Mouse (Mus musculus): Measurements from ENCODE around the gene Fam78b. TPM values are rescaled to one million over a fixed set of nuclear protein-coding genes. Genes with fewer than 3 reads are reported as not detected.

The Fam78b gene
- total and polyA plus RNA-seq, 2 experiments from 2014 or later, result 8.2 to 20.2 TPM

GRCm38 (mm10) chr1:167042558-167042957 is 41.3 kb downstream of the Fam78b start:
- Histone ChIP-seq H3K27ac (ENCODE audit: low read depth, low read length) (no peak overlapping the region), H3K36me3 (ENCODE audit: insufficient read depth, low read length) (no peaks in the 10 kb centered on the region), H3K4me1 (ENCODE audit: insufficient read depth, low read length) (peaks cover 6% of the 10 kb centered on the region; the same call in 1 of the 2 replicates), H3K9ac (replicated peaks; ENCODE audit: low read length, poor library complexity, severe bottlenecking) (no peak overlapping the region), H3K27me3 (ENCODE audit: insufficient read depth, low read length) (no peaks in the 10 kb centered on the region), H3K4me3 (ENCODE audit: low read depth, low read length) (no peak overlapping the region), H3K9me3 (ENCODE audit: low read length) (no peaks in the 10 kb centered on the region), H3K4me2 (ENCODE audit: low read depth, low read length, poor library complexity, severe bottlenecking) (no peak overlapping the region)
- no peak for ATAC-seq (ENCODE audit: low FRiP score)
- DNase-seq (ENCODE audit: low spot score), result no peak
- TF ChIP-seq CTCF (IDR thresholded peaks at IDR 0.05), result no peak
- 89% methylated on average over 6 of the region's 6 CpGs for WGBS

GRCm38 (mm10) chr1:167046169-167046927 is 45.1 kb downstream of the Fam78b start:
- Histone ChIP-seq H3K4me2 (ENCODE audit: low read depth, low read length, poor library complexity, severe bottlenecking) (no peak overlapping the region), H3K27ac (ENCODE audit: low read depth, low read length) (0 out of 2 replicates have a peak overlapping the region, but pooled peaks have one; percentile 32)

DNA sequence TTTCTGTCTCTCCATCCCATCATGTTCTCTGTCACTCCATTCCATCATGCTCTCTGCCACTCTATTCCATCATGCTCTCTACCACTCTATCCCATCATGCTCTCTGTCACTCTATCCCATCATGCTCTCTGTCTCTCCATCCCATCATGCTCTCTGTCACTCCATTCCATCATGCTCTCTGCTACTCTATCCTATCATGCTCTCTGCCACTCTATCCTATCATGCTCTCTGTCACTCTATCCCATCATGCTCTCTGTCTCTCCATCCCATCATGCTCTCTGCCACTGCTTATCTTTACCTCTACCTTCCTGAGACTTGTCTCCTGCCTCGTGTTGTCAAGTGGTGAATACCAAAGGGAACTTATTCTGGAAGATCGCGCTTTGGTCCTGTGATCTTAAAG is 49.6 kb downstream of the Fam78b start:
- no peak for DNase-seq (ENCODE audit: low spot score)
- H3K9ac ChIP-seq (replicated peaks; ENCODE audit: low read length, poor library complexity, severe bottlenecking), result no peak overlapping the region
- H3K4me2 ChIP-seq (ENCODE audit: low read depth, low read length, poor library complexity, severe bottlenecking), result no peak overlapping the region
- H3K4me1 ChIP-seq (ENCODE audit: insufficient read depth, low read length), result no peaks in the 10 kb centered on the region; the same call in 1 of the 2 replicates
- no peak for ATAC-seq (ENCODE audit: low FRiP score)
- no peaks in the 10 kb centered on the region for H3K27me3 ChIP-seq (ENCODE audit: insufficient read depth, low read length)
- no peak overlapping the region for H3K27ac ChIP-seq (ENCODE audit: low read depth, low read length)
- 84% methylated on average over 3 of the region's 3 CpGs for WGBS
- no peaks in the 10 kb centered on the region for H3K36me3 ChIP-seq (ENCODE audit: insufficient read depth, low read length)
- no peak for TF ChIP-seq CTCF (IDR thresholded peaks at IDR 0.05)
- H3K4me3 ChIP-seq (ENCODE audit: low read depth, low read length), result no peak overlapping the region
- H3K9me3 ChIP-seq (ENCODE audit: low read length), result no peaks in the 10 kb centered on the region

More at GRCm38 (mm10) chr1:167046169-167046927, 45.1 kb downstream of the Fam78b start:
- no peak for ATAC-seq (ENCODE audit: low FRiP score)
- Histone ChIP-seq H3K4me1 (ENCODE audit: insufficient read depth, low read length) (no peaks in the 10 kb centered on the region; the same call in 1 of the 2 replicates), H3K4me3 (ENCODE audit: low read depth, low read length) (no peak overlapping the region), H3K36me3 (ENCODE audit: insufficient read depth, low read length) (no peaks in the 10 kb centered on the region), H3K9ac (replicated peaks; ENCODE audit: low read length, poor library complexity, severe bottlenecking) (no peak overlapping the region), H3K27me3 (ENCODE audit: insufficient read depth, low read length) (no peaks in the 10 kb centered on the region), H3K9me3 (ENCODE audit: low read length) (no peaks in the 10 kb centered on the region)
- no peak for DNase-seq (ENCODE audit: low spot score)
- 46% methylated on average over 10 of the region's 10 CpGs for WGBS
- no peak for TF ChIP-seq CTCF (IDR thresholded peaks at IDR 0.05)

DNA sequence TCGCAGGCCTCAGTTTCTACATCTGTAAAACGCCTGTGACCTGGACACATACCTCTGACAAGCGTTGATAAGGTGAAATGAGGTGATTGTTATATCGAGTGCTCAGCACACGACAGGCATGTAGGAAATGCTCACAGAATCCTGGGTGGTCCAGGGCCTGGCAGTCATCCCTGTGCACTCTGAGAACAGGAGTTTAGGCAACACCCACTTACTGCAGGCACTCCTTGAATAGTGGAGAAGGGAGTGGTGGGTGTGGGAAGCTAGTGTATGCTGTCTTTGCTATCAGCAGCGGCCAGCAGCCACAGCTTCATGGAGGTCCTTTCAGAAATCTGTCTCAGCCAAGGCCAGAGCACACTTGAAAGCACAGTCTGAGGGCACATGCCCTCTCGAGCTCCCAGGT is 52.8 kb downstream of the Fam78b start:
- Histone ChIP-seq H3K4me3 (ENCODE audit: low read depth, low read length) (no peak overlapping the region), H3K27me3 (ENCODE audit: insufficient read depth, low read length) (no peaks in the 10 kb centered on the region), H3K4me2 (ENCODE audit: low read depth, low read length, poor library complexity, severe bottlenecking) (no peak overlapping the region), H3K36me3 (ENCODE audit: insufficient read depth, low read length) (no peaks in the 10 kb centered on the region), H3K9me3 (ENCODE audit: low read length) (no peaks in the 10 kb centered on the region), H3K4me1 (ENCODE audit: insufficient read depth, low read length) (no peaks in the 10 kb centered on the region), H3K27ac (ENCODE audit: low read depth, low read length) (no peak overlapping the region), H3K9ac (replicated peaks; ENCODE audit: low read length, poor library complexity, severe bottlenecking) (no peak overlapping the region)
- 85% methylated on average over 7 of the region's 7 CpGs for WGBS
- no peak for TF ChIP-seq CTCF (IDR thresholded peaks at IDR 0.05)
- DNase-seq (ENCODE audit: low spot score), result no peak
- no peak for ATAC-seq (ENCODE audit: low FRiP score)

- Histone ChIP-seq H3K4me1 (ENCODE audit: insufficient read depth, low read length) (no peaks in the 10 kb centered on the region), H3K4me3 (ENCODE audit: low read depth, low read length) (no peak overlapping the region), H3K9ac (replicated peaks; ENCODE audit: low read length, poor library complexity, severe bottlenecking) (no peak overlapping the region), H3K9me3 (ENCODE audit: low read length) (no peaks in the 10 kb centered on the region), H3K4me2 (ENCODE audit: low read depth, low read length, poor library complexity, severe bottlenecking) (no peak overlapping the region), H3K27me3 (ENCODE audit: insufficient read depth, low read length) (no peaks in the 10 kb centered on the region), H3K36me3 (ENCODE audit: insufficient read depth, low read length) (no peaks in the 10 kb centered on the region), H3K27ac (ENCODE audit: low read depth, low read length) (no peak overlapping the region)
- DNase-seq (ENCODE audit: low spot score) (no peak), ATAC-seq (ENCODE audit: low FRiP score) (no peak)
- WGBS, result 37% methylated on average over 5 of the region's 5 CpGs
- no peak for TF ChIP-seq CTCF (IDR thresholded peaks at IDR 0.05)
Observed at GRCm38 (mm10) chr1:167057543-167057942, 56.3 kb downstream of the Fam78b start.

DNA sequence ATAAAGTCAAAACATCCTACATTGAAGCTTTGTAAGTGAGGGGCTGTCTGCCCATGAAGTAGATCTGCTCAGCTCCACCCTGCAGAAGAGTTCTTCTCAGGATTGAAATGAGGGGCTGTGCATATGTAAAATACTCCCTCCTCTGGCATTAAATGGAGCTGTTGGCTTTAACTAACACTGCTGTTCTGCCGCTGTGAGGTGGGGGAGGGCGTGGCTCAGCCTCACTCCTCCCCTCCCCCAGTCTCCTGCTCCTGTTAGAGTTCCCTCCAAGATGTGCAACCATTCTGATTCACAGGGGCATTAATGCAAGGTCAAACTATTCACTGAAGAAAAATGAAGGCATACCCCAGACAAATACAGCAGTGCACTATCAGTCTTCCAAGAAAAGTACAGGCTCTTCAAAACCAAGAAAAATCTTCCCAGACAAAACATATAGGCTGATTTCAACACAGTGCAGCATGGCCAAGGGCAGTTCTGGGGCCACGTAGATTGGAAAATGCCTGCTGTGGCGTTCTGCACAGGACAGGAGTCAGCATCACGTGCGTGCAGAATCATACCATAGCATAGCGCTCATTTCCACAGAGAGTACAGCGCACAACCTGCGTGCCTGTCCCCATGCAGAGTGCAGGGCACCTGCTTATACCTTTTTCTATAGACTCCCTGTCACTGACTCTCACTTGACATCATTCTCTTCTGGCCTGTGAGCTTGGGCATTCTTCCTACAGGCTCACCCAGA is 58.5 kb downstream of the Fam78b start:
- WGBS, result 48% methylated on average over 9 of the region's 9 CpGs
- DNase-seq (ENCODE audit: low spot score) (no peak), ATAC-seq (ENCODE audit: low FRiP score) (no peak)
- H3K4me1 ChIP-seq (ENCODE audit: insufficient read depth, low read length), result no peaks in the 10 kb centered on the region
- no peak overlapping the region for H3K4me3 ChIP-seq (ENCODE audit: low read depth, low read length)
- no peak overlapping the region for H3K27ac ChIP-seq (ENCODE audit: low read depth, low read length)
- no peak overlapping the region for H3K9ac ChIP-seq (replicated peaks; ENCODE audit: low read length, poor library complexity, severe bottlenecking)
- H3K4me2 ChIP-seq (ENCODE audit: low read depth, low read length, poor library complexity, severe bottlenecking), result no peak overlapping the region
- no peaks in the 10 kb centered on the region for H3K36me3 ChIP-seq (ENCODE audit: insufficient read depth, low read length)
- H3K27me3 ChIP-seq (ENCODE audit: insufficient read depth, low read length), result no peaks in the 10 kb centered on the region
- H3K9me3 ChIP-seq (ENCODE audit: low read length), result no peaks in the 10 kb centered on the region
- peak; percentile 22 for TF ChIP-seq CTCF (IDR thresholded peaks at IDR 0.05)

Measured in midbrain, postnatal 0 days (tissue).